Mouse (Mus musculus) spleen, adult 18-20 months (tissue): Measurements from ENCODE around the gene Mis12.

ENCODE experiments used
- DNase-seq, 2 experiments: peaks; one replicate each; pipeline ENCODE4 v3.0.0; 2022; ENCODE audit warnings: mixed read lengths in 2 of 2

Gene Mis12

DNA sequence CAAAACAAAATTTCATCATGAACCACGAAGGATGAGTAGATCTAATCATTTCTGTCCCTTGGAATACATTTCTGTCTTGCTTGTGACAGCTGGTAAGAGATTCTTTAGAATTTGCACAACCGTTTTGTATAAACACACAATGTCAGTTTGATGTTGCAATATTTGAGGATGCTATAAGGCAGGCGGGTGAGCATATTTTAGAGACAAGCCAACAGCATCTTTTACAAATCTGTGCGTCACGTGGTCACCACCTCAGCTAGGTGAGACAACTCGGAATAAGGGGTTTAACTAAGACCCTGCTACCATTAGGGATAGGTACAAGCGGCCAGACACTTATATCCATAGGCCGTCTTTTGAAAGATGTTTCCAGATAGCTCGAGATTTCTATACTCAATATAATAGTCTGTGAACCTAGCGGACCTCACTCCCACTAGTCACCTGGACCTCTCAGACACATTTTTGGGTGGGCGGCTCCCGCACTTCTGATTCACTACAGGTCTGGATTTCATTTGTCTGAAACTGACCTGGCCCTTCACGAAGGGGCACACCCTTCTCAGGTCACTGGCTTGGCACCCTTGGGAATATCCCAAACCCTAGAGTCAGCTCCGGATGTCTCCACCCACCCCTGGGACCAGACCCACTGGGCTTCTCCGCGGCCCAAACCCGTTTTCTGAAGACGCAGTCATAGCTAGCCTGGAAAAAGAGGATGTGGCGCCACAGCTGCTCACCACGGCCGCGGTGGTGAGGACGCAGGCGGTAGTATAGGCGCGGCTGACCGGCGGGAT, 803 bp upstream of the Mis12 start:
- no peak for DNase-seq

DNA sequence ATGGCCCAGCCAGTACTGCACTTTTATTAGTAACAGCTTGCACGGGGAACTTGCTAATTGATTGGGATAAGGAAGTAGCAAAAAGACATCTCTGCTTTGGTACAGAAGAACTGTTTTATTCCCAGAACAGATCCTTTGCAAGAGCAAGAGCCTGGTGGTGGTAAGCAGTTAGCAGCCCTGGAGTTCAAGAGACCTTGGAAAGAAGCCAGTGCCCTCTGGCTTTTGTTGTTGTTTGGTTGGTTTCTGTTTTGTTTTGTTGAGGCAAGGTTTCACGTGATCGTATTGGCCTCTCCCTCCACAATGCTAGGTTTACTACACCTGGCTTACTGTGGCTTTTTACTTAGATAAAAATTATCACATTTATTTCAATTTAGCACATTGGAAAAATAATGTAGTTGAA, 8.9 kb downstream of the Mis12 start:
- no peak for DNase-seq

DNA sequence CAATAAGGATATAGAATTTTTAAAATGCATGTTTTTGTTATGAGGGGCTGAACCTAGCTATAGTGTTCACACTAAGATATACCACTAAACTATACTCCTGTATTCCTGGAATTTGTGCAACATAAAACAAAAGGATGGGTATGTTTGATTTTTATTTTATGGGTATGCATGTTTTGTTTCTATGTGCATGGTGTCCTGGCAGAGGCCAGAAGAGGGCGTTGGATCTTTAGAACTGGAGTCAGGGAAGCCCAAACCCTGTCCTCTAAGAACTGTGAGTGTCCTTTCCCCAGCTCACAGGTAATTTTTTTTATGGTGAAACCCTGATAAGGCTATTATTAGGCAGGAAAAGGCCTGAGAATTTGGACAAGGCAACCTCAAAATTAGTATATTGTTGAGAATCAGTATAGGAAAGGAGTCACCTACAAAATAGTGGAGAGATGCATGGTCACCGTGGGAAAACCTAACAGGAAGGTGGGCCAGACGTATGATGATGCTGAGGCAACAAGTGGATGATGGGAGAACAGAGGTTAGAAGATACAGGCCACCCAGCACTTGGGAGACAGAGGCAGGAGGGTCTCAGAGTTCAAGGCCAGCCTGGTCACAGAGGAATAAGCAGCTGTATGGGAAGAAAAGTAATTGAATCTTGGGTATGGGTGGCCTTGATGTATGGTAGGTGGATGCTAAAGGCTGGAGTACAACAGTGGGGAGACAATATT, 10.2 kb downstream of the Mis12 start:
- DNase-seq: no peak

- DNase-seq: no peak
Measured at GRCm38 (mm10) chr11:71032070-71032469, 12.7 kb downstream of the Mis12 start.

- DNase-seq: no peak
Measured at GRCm38 (mm10) chr11:71032491-71033162, 13.2 kb downstream of the Mis12 start.

- DNase-seq: no peak
Measured at GRCm38 (mm10) chr11:71033163-71033761, 13.9 kb downstream of the Mis12 start, which contains the start of gene 6330403K07Rik. TSS of gene 6330403K07Rik (minus strand) at chr11:71033513.

DNA sequence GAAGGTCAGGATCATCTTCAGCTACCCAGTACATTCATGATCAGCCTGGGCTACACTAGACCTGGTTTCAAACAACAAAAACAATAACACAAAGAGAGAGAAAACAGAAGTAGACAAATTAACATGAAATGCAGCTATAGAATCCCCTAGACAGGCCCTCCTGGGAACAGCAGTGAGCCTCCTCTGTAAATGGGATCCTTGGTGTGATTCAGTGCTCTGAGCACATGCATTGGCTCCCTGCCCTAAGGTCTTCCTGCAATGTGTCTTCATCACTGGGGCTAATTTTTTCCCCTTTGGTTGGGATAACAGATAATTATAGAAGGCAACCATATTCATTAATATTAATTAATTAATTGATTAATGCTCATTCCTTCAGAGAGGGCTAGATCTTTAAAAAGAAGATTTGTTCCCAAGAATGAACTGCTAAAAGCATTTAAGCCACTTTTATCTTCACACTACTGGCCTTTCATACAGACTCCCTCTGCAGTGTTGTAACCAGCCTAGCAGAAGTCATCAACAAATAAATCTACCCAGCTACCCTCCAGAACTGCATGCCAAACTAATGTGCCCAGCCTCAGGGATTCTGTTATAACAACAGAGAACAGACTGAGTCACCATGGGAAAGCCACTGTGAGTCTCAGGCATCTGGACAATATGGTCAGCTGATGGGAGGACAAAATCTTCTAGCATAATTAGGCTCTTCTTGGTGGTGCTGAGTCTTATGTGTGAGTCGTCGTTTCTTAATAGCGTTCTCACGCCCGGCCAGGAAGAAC, 20.3 kb downstream of the Mis12 start:
- no peak for DNase-seq

- no peak for DNase-seq
Measured at GRCm38 (mm10) chr11:71052554-71052953, 33.1 kb downstream of the Mis12 start.

DNA sequence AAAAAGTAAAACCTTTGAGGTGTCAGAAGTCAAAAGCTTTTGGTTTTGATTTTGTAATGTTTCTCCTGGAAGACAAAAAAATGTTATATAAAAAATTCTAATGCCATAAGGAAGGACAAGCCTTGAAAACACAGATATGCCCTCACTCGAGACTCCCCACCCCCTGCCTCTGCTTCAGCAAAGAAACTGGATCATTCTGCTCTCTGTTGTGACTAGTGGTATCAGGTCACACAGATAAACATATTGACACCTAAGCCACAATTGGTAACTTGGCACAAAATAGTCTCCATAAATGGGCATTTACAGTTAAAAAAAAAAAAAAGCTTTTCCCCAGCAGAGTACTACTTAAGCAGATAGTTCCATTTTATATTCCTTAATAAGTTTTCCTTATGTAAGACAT, 56.9 kb downstream of the Mis12 start:
- DNase-seq: no peak
